Mouse (Mus musculus): ENCODE data around the gene Olfr203. TPM values are rescaled to one million over a fixed set of nuclear protein-coding genes. Genes with fewer than 3 reads are reported as not detected.
"Not testable (repeated sequence)": the region's sequence is repeated elsewhere in the genome, so short reads cannot be mapped to it uniquely, and the experiment has no call there.

Olfr203 gene
- not detected in 2 replicates for polyA plus RNA-seq (2014; fragmentation: Nextera tagmentation; extraction: Ambion mirVana)

DNA sequence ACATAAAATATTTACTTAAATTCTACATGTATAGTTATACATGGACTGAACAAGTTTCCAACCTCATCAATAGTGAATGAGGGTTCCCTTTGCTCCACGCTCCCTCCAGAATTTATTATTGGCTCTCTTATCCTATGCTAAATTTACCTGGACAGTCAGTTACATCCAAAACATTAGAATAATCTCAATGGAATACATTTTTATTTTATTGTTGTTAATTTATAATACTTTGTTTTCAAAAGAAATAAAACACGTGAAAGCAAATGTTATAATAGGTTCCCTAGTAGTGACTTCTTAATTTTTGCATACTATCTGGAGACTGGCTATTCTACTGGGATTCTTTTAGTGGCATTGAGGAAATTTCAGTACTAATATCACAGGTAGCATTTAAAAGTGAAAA lies at the start of gene Olfr203:
Gene Olfr203 (plus strand): TSS at position 301 of the 400 bp plus-strand sequence.
- Histone ChIP-seq H3K4me2 (ENCODE audit: low read length) (no peak within 1 kb of the TSS), H3K9me3 (ENCODE audit: control insufficient read depth, low read length) (no peaks in the 10 kb centered on the region), H3K27ac (replicated peaks; ENCODE audit: low read depth, low read length) (no peak within 1 kb of the TSS), H3K4me1 (ENCODE audit: control insufficient read depth, insufficient read depth, low read length) (no peaks in the 10 kb centered on the region), H3K36me3 (ENCODE audit: control insufficient read depth, insufficient read depth, low read length) (no peaks in the 10 kb centered on the region), H3K27me3 (ENCODE audit: control insufficient read depth, insufficient read depth, low read length) (no peaks in the 10 kb centered on the region), H3K9ac (replicated peaks; ENCODE audit: low read length) (no peak within 1 kb of the TSS), H3K4me3 (replicated peaks; ENCODE audit: low read depth, low read length) (no peak within 1 kb of the TSS)
- 88% methylated on average over 2 of the region's 2 CpGs for WGBS
- ATAC-seq (ENCODE audit: low FRiP score, low TSS enrichment) (no peak), DNase-seq (no peak)

DNA sequence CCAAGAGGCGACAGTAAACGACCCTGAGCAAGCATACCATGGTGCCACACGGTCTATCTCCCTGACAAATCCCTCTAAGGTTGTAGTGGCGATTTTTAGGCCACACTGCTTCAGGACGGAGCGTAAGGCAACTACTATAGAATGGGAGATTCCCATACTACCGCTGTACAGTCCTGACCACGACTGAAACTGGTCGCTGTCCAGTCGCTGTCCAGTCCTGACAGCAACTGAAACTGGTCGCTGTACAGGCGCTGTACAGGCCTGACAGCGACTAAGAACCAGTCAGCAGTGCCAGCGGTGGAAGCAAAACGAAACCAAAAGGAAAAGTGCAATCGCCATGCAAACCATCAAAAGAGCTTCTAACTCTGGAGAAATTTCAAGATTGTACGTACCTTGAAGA lies 49.0 kb upstream of the Olfr203 start:
- Histone ChIP-seq H3K27me3 (ENCODE audit: control insufficient read depth, insufficient read depth, low read length) (no peaks in the 10 kb centered on the region), H3K4me3 (replicated peaks; ENCODE audit: low read depth, low read length) (no peak overlapping the region), H3K4me1 (ENCODE audit: control insufficient read depth, insufficient read depth, low read length) (no peaks in the 10 kb centered on the region), H3K36me3 (ENCODE audit: control insufficient read depth, insufficient read depth, low read length) (no peaks in the 10 kb centered on the region), H3K4me2 (ENCODE audit: low read length) (no peak overlapping the region), H3K9ac (replicated peaks; ENCODE audit: low read length) (no peak overlapping the region), H3K27ac (replicated peaks; ENCODE audit: low read depth, low read length) (no peak overlapping the region), H3K9me3 (ENCODE audit: control insufficient read depth, low read length) (no peaks in the 10 kb centered on the region)
- ATAC-seq (ENCODE audit: low FRiP score, low TSS enrichment) (no peak), DNase-seq (no peak)
- WGBS = 88% methylated on average over 17 of the region's 17 CpGs

DNA sequence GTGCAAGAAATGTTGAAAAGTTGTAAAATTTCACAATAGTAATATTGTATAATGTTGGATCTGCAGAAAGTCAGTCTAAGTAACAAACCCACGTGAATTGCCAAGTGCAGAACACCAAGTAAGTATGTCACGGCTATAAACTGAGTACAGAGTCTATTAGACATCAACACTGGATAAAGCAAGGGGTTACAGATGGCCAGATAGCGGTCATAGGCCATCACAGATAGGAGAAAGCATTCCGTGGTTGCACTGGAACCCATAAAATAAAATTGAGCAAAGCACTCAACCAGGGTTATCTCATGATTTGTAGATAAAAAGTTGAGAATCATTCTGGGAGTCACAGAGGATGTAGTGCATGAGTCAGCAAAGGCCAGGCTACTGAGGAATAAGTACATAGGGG lies 29.6 kb upstream of the Olfr203 start:
- ATAC-seq (ENCODE audit: low FRiP score, low TSS enrichment); H3K9ac ChIP-seq (replicated peaks; ENCODE audit: low read length); H3K9me3 ChIP-seq (ENCODE audit: control insufficient read depth, low read length); H3K4me2 ChIP-seq (ENCODE audit: low read length); H3K4me1 ChIP-seq (ENCODE audit: control insufficient read depth, insufficient read depth, low read length); H3K36me3 ChIP-seq (ENCODE audit: control insufficient read depth, insufficient read depth, low read length); H3K27ac ChIP-seq (replicated peaks; ENCODE audit: low read depth, low read length); DNase-seq; H3K27me3 ChIP-seq (ENCODE audit: control insufficient read depth, insufficient read depth, low read length); H3K4me3 ChIP-seq (replicated peaks; ENCODE audit: low read depth, low read length): not testable (repeated sequence)
- 84% methylated on average over 4 of the region's 4 CpGs for WGBS

DNA sequence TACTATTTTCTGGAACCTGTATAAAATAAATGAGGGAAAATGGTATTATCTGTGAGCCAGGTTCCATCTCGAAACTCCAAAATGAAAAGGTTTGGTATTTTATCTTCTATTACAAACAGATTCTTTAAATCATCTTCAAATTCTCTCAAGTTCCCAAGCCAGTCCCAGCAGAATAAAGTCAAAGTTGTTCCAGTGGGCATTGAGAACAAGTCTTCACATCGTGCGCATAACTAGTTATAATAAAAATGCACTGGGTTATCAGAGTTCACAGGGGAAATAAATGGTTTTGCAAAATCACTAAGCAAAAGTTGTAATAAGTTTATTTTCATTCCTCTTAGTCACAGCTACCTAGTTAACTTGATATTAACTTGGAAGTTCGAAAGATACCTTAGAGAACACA lies 26.1 kb upstream of the Olfr203 start, which contains the start of gene Olfr201:
Gene Olfr201 (minus strand): TSS at position 101 of the 400 bp plus-strand sequence.
- not testable (repeated sequence) for H3K27me3 ChIP-seq (ENCODE audit: control insufficient read depth, insufficient read depth, low read length); H3K9ac ChIP-seq (replicated peaks; ENCODE audit: low read length); H3K27ac ChIP-seq (replicated peaks; ENCODE audit: low read depth, low read length); DNase-seq; H3K9me3 ChIP-seq (ENCODE audit: control insufficient read depth, low read length); H3K4me1 ChIP-seq (ENCODE audit: control insufficient read depth, insufficient read depth, low read length); H3K4me3 ChIP-seq (replicated peaks; ENCODE audit: low read depth, low read length); ATAC-seq (ENCODE audit: low FRiP score, low TSS enrichment); H3K36me3 ChIP-seq (ENCODE audit: control insufficient read depth, insufficient read depth, low read length); H3K4me2 ChIP-seq (ENCODE audit: low read length)
- WGBS = 87% methylated on average over 4 of the region's 4 CpGs

DNA sequence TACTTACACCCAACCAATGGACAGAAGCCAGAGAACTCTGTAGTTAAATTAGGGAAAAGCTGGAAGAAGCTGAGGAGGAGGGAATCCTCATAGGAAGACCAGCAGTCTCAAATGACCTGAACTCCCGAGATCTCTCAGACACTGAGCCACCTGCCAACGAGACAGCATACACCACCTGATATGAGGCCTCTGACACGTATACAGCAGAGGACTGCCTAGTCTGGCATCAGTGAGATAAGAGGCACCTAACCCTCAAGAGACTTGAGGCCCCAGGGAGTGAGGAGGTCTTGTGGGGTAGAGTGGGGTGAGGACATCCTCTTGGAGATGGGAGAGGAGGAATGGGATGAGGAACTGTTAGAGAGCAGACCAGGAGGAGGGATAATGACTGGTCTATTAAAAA lies 18.1 kb upstream of the Olfr203 start:
- no peak for ATAC-seq (ENCODE audit: low FRiP score, low TSS enrichment)
- 81% methylated on average over 3 of the region's 3 CpGs for WGBS
- no peaks in the 10 kb centered on the region for H3K9me3 ChIP-seq (ENCODE audit: control insufficient read depth, low read length)
- DNase-seq = no peak
- no peak overlapping the region for H3K9ac ChIP-seq (replicated peaks; ENCODE audit: low read length)
- H3K27ac ChIP-seq (replicated peaks; ENCODE audit: low read depth, low read length) = no peak overlapping the region
- H3K4me2 ChIP-seq (ENCODE audit: low read length) = no peak overlapping the region
- H3K36me3 ChIP-seq (ENCODE audit: control insufficient read depth, insufficient read depth, low read length) = no peaks in the 10 kb centered on the region
- no peaks in the 10 kb centered on the region for H3K27me3 ChIP-seq (ENCODE audit: control insufficient read depth, insufficient read depth, low read length)
- H3K4me1 ChIP-seq (ENCODE audit: control insufficient read depth, insufficient read depth, low read length) = no peaks in the 10 kb centered on the region
- no peak overlapping the region for H3K4me3 ChIP-seq (replicated peaks; ENCODE audit: low read depth, low read length)

DNA sequence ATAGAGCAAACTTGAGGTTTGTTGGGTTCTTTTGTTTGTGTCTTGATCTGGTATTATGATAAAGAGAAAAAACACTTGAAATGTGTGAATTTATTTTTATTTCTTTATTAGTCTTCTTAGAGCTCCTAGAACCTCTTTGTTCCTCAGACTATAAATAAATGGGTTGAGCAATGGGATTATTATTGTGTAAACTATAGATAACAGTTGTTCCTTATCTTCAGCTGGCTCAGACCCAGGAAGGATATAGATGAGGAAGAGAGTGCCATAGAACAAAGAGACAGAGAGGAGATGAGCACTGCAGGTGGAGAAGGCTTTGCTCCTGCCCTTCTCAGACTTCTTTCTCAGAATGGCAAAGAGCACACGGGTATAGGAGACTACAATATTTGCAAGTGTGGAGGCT lies 15.2 kb upstream of the Olfr203 start:
- Histone ChIP-seq H3K27me3 (ENCODE audit: control insufficient read depth, insufficient read depth, low read length) (no peaks in the 10 kb centered on the region), H3K27ac (replicated peaks; ENCODE audit: low read depth, low read length) (no peak overlapping the region), H3K9me3 (ENCODE audit: control insufficient read depth, low read length) (no peaks in the 10 kb centered on the region), H3K4me2 (ENCODE audit: low read length) (no peak overlapping the region), H3K36me3 (ENCODE audit: control insufficient read depth, insufficient read depth, low read length) (no peaks in the 10 kb centered on the region), H3K4me3 (replicated peaks; ENCODE audit: low read depth, low read length) (no peak overlapping the region), H3K9ac (replicated peaks; ENCODE audit: low read length) (no peak overlapping the region), H3K4me1 (ENCODE audit: control insufficient read depth, insufficient read depth, low read length) (no peaks in the 10 kb centered on the region)
- WGBS = 81% methylated on average over 1 of the region's 1 CpGs
- DNase-seq (no peak), ATAC-seq (ENCODE audit: low FRiP score, low TSS enrichment) (no peak)

DNA sequence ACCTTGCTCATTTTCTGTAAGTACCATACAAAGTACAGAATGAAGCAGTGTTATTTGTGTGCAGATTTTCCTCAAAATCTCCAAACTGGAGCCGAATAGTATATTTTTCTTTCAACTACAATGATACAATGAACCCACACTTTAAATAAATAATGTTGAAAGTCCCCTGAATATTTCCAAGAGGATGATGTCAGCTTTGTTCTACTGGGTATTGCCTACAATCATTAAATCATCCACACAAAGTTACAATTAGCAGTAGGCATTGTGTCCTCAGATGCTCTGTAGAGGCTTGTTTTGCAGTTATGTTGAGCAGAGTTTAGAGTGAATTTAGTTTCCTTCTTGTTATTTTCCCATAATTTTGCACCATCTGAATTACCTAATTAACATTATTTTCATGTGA lies 12.0 kb upstream of the Olfr203 start, which contains the start of gene Olfr202:
Gene Olfr202 (minus strand): TSS at position 101 of the 400 bp plus-strand sequence.
- WGBS = 90% methylated on average over 1 of the region's 1 CpGs
- no peak within 1 kb of the TSS for H3K4me2 ChIP-seq (ENCODE audit: low read length)
- no peak within 1 kb of the TSS for H3K27ac ChIP-seq (replicated peaks; ENCODE audit: low read depth, low read length)

DNA sequence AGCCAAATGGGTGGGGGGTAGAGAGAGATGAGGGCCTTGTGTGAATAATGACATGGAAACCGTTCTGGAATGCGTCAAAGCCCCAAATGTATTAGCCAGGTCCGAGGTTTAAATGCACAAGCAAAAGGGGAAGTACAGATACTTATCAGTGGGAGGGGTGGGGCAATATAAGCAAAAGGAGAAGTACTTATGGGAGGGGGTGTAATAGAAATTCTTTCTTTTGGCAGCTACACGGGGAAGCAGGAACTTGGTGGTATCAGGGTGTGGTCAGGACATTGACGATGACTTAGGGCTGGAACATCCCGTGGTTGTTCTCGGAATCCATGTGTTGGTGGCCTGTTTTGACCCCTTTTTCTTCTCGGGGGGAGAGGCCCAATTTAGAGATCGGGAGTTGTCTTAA lies 11.1 kb upstream of the Olfr203 start:
- not testable (repeated sequence) for H3K27me3 ChIP-seq (ENCODE audit: control insufficient read depth, insufficient read depth, low read length); H3K4me1 ChIP-seq (ENCODE audit: control insufficient read depth, insufficient read depth, low read length); DNase-seq; H3K9ac ChIP-seq (replicated peaks; ENCODE audit: low read length); H3K4me2 ChIP-seq (ENCODE audit: low read length); H3K4me3 ChIP-seq (replicated peaks; ENCODE audit: low read depth, low read length); H3K27ac ChIP-seq (replicated peaks; ENCODE audit: low read depth, low read length); H3K36me3 ChIP-seq (ENCODE audit: control insufficient read depth, insufficient read depth, low read length); H3K9me3 ChIP-seq (ENCODE audit: control insufficient read depth, low read length); ATAC-seq (ENCODE audit: low FRiP score, low TSS enrichment)
- 89% methylated on average over 9 of the region's 9 CpGs for WGBS

More for the DNA sequence above, 12.0 kb upstream of the Olfr203 start, which contains the start of gene Olfr202:
- H3K27me3 ChIP-seq (ENCODE audit: control insufficient read depth, insufficient read depth, low read length) = no peaks in the 10 kb centered on the region
- DNase-seq (no peak), ATAC-seq (ENCODE audit: low FRiP score, low TSS enrichment) (no peak)
- no peaks in the 10 kb centered on the region for H3K9me3 ChIP-seq (ENCODE audit: control insufficient read depth, low read length)
- no peak within 1 kb of the TSS for H3K9ac ChIP-seq (replicated peaks; ENCODE audit: low read length)
- H3K36me3 ChIP-seq (ENCODE audit: control insufficient read depth, insufficient read depth, low read length) = no peaks in the 10 kb centered on the region
- no peak within 1 kb of the TSS for H3K4me3 ChIP-seq (replicated peaks; ENCODE audit: low read depth, low read length)
- no peaks in the 10 kb centered on the region for H3K4me1 ChIP-seq (ENCODE audit: control insufficient read depth, insufficient read depth, low read length)

DNA sequence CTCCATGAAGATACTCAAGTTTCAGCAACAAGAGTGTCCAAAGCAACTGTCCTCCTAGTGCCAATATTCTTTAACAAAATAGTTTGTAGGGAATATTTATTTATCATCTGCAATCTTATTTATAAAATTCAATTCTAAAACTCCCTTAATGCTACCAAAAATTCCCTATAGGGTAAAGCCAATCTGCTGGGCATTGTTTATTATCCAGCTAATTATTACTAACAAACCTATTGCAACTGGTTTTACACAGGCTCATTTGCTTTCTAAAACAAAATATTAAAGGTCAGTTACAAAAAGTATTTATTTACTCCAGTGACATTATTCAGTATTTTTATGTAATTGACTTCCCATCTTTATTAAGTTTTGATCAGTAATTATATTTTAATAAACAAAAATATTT lies 19.5 kb downstream of the Olfr203 start, which contains the start of gene Olfr204:
Gene Olfr204 (minus strand): TSS at position 101 of the 400 bp plus-strand sequence.
- no peak within 1 kb of the TSS for H3K9ac ChIP-seq (replicated peaks; ENCODE audit: low read length)
- no peaks in the 10 kb centered on the region for H3K9me3 ChIP-seq (ENCODE audit: control insufficient read depth, low read length)
- DNase-seq = no peak
- H3K36me3 ChIP-seq (ENCODE audit: control insufficient read depth, insufficient read depth, low read length) = no peaks in the 10 kb centered on the region
- H3K27ac ChIP-seq (replicated peaks; ENCODE audit: low read depth, low read length) = no peak within 1 kb of the TSS
- no peak within 1 kb of the TSS for H3K4me2 ChIP-seq (ENCODE audit: low read length)
- H3K27me3 ChIP-seq (ENCODE audit: control insufficient read depth, insufficient read depth, low read length) = no peaks in the 10 kb centered on the region
- H3K4me3 ChIP-seq (replicated peaks; ENCODE audit: low read depth, low read length) = no peak within 1 kb of the TSS
- ATAC-seq (ENCODE audit: low FRiP score, low TSS enrichment) = no peak
- no peaks in the 10 kb centered on the region for H3K4me1 ChIP-seq (ENCODE audit: control insufficient read depth, insufficient read depth, low read length)

All from midbrain, embryonic 14.5 days (tissue).